Mouse (Mus musculus) gastrocnemius, adult 8-10 months (tissue): ENCODE measurements around the gene Cdh5. TPM values are rescaled to one million over a fixed set of nuclear protein-coding genes. Genes with fewer than 3 reads are reported as not detected.

Experiments
- DNase-seq, 2 experiments: peaks; one replicate each; pipeline ENCODE4 v3.0.0; 2022; ENCODE audit warnings: low spot score in 2 of 2
- total RNA-seq, 4 experiments: library from RNA; stranded (reverse); gene quantifications; 2 replicates each; pipeline ENCODE4 v1.2.4; 2022

Gene Cdh5
- total RNA-seq, 4 experiments from 2014 or later = 25.8 to 39.6 (median 26.4) TPM

DNA sequence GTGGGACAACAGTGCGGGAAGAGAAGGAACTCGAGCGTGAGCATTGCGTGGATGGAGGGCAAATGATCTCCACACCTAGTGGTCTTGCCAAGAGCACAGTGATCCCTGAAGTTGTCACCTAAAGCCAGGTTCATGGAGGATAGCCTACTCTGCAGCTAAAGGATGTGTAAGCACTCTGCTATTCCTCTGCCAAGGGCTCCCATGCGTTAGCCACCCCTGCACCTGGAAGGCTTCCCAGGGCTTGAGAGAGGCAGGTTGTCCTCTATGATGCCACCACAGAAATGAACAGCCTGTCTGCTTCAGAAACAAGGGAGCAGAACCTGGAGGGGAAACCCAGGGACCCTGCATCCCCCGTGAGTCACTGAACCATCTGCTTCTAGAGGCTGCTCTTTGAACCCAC is 86.2 kb downstream of the Cdh5 start:
- no peak for DNase-seq

DNA sequence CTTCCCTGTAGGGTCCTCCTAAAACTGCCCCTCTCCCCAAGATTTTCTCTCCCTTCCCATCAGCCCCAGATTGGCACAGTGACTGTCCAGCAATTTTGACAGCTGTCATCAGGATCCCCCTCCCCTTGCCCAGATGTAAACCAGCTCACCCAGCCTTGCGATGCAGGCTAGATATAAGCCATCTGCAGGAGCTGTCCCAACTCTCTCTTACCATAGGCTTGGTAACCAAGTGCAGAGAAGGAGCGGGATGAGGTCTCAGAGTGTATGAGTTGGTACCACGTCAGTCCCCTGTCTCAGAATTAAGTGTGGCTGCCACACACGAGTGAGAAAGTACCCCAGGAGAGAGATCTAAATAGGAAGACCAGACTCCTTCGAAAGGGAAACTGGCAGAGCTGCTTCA is 87.0 kb downstream of the Cdh5 start:
- DNase-seq = no peak

DNA sequence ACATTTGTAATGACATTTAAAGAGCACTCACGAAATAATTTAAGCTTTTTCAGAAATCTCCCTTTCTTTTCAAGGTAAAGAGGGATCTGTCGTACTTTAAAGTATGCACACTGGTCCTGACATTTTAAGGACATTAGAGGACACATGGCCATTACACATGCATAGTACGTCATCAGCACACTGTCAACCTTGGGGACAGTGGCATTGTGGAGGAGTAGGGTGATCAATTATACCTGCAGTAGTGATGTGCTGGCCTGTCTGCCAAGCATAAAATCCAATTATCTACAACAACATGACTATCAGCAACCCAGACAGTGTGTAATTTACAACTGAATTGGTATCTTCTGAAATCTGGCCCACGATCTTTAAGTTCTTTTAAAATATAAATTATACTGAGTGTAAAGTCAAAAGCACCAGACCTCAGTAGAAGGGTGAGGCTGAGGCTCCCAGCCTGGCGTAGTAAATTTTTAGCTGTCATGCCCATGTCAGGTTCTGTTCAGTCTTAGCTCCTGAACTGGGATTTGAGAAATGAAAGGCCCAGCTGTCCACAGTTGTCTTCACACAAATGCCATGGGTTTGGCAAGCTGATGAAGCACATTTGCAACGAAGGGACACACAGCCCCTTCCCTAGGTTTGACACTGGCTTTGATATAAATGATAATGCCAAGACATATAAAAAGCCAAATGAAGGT is 89.5 kb downstream of the Cdh5 start:
- no peak for DNase-seq

DNA sequence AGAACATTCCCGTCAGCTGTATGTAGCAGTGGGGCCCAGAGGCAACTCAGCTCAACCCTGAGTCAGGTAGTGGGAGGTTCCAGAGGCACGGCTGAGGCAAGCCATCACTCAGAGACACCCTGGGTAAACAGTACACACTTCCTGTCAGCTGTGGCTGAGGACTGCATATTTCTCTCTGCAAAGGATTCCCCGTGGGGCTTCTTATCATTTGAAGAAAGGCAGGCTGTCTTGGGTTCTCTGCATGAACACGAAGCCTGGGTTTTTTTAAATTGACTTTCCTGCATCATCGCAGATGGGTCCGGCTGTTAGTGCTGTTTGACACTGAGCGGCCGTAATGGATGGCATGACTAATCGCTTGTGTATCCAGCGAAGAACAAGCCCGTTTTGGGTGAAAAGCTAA is 90.1 kb downstream of the Cdh5 start:
- no peak for DNase-seq

Other genes with a start within 250 kb of the Cdh5 start
- gene Bean1, start 68.8 kb downstream of the Cdh5 start, total RNA-seq = under 1 TPM in 1 of 4 experiments, not detected in 3; 0.56 TPM
- gene Tk2, start 146.9 kb downstream of the Cdh5 start, total RNA-seq = 1 to 10 TPM; 2.9 to 4.2 (median 3.9) TPM
- 1 to 10 TPM in 2 of 4 experiments, under 1 TPM in 2; 0.75 to 1.8 (median 1.2) TPM for gene Cklf, start 149.2 kb downstream of the Cdh5 start, total RNA-seq
- not detected for gene Cmtm2a, start 191.6 kb downstream of the Cdh5 start, total RNA-seq
- gene Gm45711, start 208.5 kb downstream of the Cdh5 start, total RNA-seq = not detected
- gene Cmtm1, start 208.5 kb downstream of the Cdh5 start, total RNA-seq = not detected
- gene Gm11020, start 219.9 kb downstream of the Cdh5 start, total RNA-seq = not detected
- gene Cmtm2b, start 220.6 kb downstream of the Cdh5 start, total RNA-seq = not detected
- gene Cmtm3, start 237.8 kb downstream of the Cdh5 start, total RNA-seq = 1 to 10 TPM; 1.9 to 5.0 (median 3.0) TPM